Mouse (Mus musculus): ENCODE measurements around the gene Lce3e. TPM values are rescaled to one million over a fixed set of nuclear protein-coding genes. Genes with fewer than 3 reads are reported as not detected.

The Lce3e gene
- polyA plus RNA-seq (2016; fragmentation: Nextera tagmentation; extraction: Ambion mirVana): not detected in 2 replicates

DNA sequence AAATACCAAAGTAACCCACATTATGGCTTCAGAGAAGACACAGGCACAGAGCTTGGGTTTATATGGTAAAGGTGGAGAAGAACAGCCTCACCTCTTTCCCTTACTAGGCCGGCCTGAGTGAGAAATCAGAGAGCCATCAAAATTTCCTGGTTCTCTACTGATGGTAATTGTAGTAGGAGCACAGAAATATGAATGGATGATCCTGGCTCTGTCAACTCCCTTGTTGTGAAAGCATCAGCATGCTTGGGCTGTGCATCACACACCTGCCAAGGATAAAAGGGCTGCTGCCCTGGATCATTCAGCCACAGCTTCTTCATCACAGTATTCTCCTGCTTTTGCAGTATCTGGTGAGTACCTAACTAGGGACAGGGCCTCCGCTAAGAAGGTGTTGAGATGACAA is at the start of gene Lce3e:
Gene Lce3e (plus strand): TSS at position 301 of the 400 bp plus-strand sequence.
- H3K9ac ChIP-seq: no peak within 1 kb of the TSS
- H3K27ac ChIP-seq: no peak within 1 kb of the TSS
- WGBS (ENCODE audit: insufficient replicate concordance): 64% methylated on average over 2 of the region's 2 CpGs
- no peak within 1 kb of the TSS for H3K4me3 ChIP-seq
- no peaks in the 10 kb centered on the region for H3K27me3 ChIP-seq (replicated peaks)
- no peaks in the 10 kb centered on the region for H3K36me3 ChIP-seq
- no peaks in the 10 kb centered on the region for H3K9me3 ChIP-seq (replicated peaks)
- ATAC-seq: no peak
- H3K4me2 ChIP-seq: no peak within 1 kb of the TSS
- H3K4me1 ChIP-seq: no peaks in the 10 kb centered on the region

DNA sequence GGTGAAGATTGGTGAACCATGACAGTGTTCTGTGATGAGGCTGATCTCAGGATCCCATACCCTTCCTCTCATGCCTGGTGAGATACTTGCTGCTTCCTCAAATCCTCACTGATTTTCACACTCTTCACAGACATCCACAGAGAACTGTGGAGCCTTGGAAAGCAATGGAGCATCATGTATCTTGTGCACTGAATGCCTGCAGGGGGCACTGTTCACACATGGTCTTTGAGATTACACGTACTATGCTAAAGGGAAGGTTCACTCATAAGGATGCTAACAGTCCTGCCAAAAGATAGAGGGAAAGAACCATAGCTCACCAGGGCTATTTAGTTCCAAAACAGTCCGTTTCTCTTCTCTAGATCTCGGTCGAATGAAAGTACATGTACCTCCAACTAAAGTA is 46.5 kb upstream of the Lce3e start:
- H3K4me3 ChIP-seq: no peak overlapping the region
- no peaks in the 10 kb centered on the region for H3K4me1 ChIP-seq
- no peak overlapping the region for H3K27ac ChIP-seq
- no peaks in the 10 kb centered on the region for H3K9me3 ChIP-seq (replicated peaks)
- ATAC-seq: no peak
- WGBS (ENCODE audit: insufficient replicate concordance): 37% methylated on average over 4 of the region's 4 CpGs
- no peaks in the 10 kb centered on the region for H3K27me3 ChIP-seq (replicated peaks)
- H3K9ac ChIP-seq: no peak overlapping the region
- H3K36me3 ChIP-seq: no peaks in the 10 kb centered on the region
- H3K4me2 ChIP-seq: no peak overlapping the region

DNA sequence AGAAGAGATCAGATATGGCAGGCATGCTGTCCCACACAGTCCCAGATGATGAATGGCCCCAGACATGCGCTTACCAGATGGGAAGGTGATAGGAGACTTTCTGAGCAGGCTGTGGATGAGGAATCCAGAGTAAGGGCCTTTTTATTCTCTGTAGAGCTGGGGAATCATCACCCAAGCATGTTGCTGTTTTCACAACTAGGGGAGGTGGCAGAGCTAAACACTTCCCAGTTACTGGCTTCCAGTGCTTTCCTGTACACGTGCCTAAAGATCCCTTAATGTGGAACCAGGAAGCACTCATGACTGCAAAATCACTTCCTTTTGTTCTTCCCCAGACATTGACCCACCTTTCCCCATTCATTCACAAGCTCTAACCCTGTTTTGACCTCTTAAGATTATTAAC is 40.7 kb upstream of the Lce3e start, which contains the start of gene Lce3a:
Gene Lce3a (minus strand): TSS at position 101 of the 400 bp plus-strand sequence.
- H3K36me3 ChIP-seq: no peaks in the 10 kb centered on the region
- H3K27me3 ChIP-seq (replicated peaks): no peaks in the 10 kb centered on the region
- no peak within 1 kb of the TSS for H3K27ac ChIP-seq
- no peak within 1 kb of the TSS for H3K4me3 ChIP-seq
- no peak for ATAC-seq
- no peaks in the 10 kb centered on the region for H3K4me1 ChIP-seq
- 39% methylated on average over 2 of the region's 2 CpGs for WGBS (ENCODE audit: insufficient replicate concordance)
- no peak within 1 kb of the TSS for H3K4me2 ChIP-seq
- H3K9ac ChIP-seq: no peak within 1 kb of the TSS
- no peaks in the 10 kb centered on the region for H3K9me3 ChIP-seq (replicated peaks)

DNA sequence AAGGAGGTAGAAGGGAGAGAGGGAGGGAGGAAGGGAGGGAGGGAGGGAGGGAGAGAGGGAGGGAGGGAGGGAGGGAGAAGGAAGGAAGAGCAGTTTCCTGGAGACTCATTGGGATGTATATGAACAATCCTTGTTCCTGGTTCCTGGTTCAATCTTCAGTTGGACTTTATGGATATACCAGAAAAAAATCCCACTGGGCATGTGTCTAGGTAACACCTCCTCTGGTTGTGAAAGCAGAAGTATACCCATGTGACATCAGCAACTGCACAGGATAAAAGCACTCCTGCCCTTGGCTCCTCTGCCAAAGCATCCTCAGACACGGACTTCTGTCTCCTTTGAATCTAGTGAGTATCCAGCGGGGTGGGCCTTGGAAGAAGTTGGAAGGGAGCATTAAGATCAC is 34.2 kb upstream of the Lce3e start, which contains the start of gene Lce3b:
Gene Lce3b (plus strand): TSS at position 301 of the 400 bp plus-strand sequence.
- Histone ChIP-seq H3K27me3 (replicated peaks) (no peaks in the 10 kb centered on the region), H3K27ac (no peak within 1 kb of the TSS), H3K9ac (no peak within 1 kb of the TSS), H3K4me2 (no peak within 1 kb of the TSS), H3K36me3 (no peaks in the 10 kb centered on the region), H3K9me3 (replicated peaks) (no peaks in the 10 kb centered on the region), H3K4me3 (no peak within 1 kb of the TSS), H3K4me1 (no peaks in the 10 kb centered on the region)
- 35% methylated on average over 2 of the region's 2 CpGs for WGBS (ENCODE audit: insufficient replicate concordance)
- ATAC-seq: no peak

DNA sequence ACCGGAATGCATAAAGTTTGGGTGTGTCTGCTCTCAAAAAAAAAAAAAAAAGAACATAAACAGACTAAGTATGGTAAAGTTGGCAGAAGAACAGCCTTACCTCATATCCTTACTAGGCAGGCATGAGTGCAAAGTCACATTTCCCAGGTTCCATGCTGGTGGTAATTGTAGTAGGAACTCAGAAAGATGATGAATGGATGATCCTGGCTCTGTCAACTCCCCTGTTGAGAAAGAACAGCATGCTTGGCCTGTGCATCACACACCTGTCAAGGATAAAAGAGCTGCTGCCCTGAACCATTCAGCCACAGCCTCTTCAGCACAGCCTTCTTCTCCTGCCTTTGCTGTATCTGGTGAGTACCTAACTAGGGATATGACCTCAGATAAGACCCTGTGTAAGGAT is 22.7 kb upstream of the Lce3e start, which contains the start of gene Lce3c:
Gene Lce3c (plus strand): TSS at position 301 of the 400 bp plus-strand sequence.
- H3K27ac ChIP-seq: no peak within 1 kb of the TSS
- no peak for ATAC-seq
- H3K9ac ChIP-seq: no peak within 1 kb of the TSS
- 58% methylated on average over 1 of the region's 1 CpGs for WGBS (ENCODE audit: insufficient replicate concordance)
- H3K27me3 ChIP-seq (replicated peaks): no peaks in the 10 kb centered on the region
- H3K36me3 ChIP-seq: no peaks in the 10 kb centered on the region
- no peaks in the 10 kb centered on the region for H3K4me1 ChIP-seq
- H3K4me3 ChIP-seq: no peak within 1 kb of the TSS
- no peak within 1 kb of the TSS for H3K4me2 ChIP-seq
- no peaks in the 10 kb centered on the region for H3K9me3 ChIP-seq (replicated peaks)

DNA sequence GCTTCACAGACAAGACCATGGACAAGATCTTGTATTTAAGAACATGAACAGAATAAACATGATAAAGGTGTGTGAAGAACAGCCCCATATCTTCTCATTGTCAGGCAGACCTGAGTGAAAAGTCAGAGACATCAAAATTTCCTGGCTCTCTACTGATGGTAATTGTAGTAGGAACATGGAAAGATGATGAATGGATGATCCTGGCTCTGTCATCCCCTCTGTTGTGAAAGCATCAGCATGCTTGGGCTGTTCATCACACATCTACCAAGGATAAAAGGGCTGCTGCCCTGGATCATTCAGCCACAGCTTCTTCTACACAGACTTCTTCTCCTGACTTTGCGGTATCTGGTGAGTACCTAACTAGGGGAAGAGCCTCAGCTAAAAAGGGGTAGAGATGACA is 9.8 kb upstream of the Lce3e start, which contains the start of gene Lce3d:
Gene Lce3d (plus strand): TSS at position 301 of the 400 bp plus-strand sequence.
- Histone ChIP-seq H3K36me3 (no peaks in the 10 kb centered on the region), H3K4me2 (no peak within 1 kb of the TSS), H3K4me1 (no peaks in the 10 kb centered on the region), H3K9me3 (replicated peaks) (no peaks in the 10 kb centered on the region), H3K4me3 (no peak within 1 kb of the TSS), H3K27me3 (replicated peaks) (no peaks in the 10 kb centered on the region), H3K27ac (no peak within 1 kb of the TSS), H3K9ac (no peak within 1 kb of the TSS)
- no peak for ATAC-seq
- 83% methylated on average over 1 of the region's 1 CpGs for WGBS (ENCODE audit: insufficient replicate concordance)

DNA sequence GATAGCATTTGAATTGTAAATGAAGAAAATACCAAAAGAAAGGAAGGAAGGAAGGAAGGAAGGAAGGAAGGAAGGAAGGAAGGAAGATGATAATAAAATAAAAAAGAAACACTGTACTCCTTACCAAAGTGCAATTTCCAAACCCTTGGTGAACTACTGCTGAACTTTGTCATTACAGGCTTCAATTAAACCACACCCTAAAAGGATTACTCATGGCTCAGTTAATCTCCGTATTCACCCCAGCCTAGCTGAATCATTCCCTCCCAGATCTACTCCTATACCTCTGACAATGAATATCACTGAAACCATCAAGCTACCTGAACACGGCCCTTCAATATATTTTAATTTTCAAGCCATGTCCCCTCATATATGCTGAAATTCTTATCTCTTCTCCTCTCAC is 11.6 kb downstream of the Lce3e start:
- Histone ChIP-seq H3K4me1 (no peaks in the 10 kb centered on the region), H3K27ac (no peak overlapping the region), H3K4me2 (no peak overlapping the region), H3K27me3 (replicated peaks) (no peaks in the 10 kb centered on the region), H3K9me3 (replicated peaks) (no peaks in the 10 kb centered on the region), H3K4me3 (no peak overlapping the region), H3K9ac (no peak overlapping the region), H3K36me3 (no peaks in the 10 kb centered on the region)
- no peak for ATAC-seq
- WGBS (ENCODE audit: insufficient replicate concordance): 58% methylated on average over 2 of the region's 2 CpGs

DNA sequence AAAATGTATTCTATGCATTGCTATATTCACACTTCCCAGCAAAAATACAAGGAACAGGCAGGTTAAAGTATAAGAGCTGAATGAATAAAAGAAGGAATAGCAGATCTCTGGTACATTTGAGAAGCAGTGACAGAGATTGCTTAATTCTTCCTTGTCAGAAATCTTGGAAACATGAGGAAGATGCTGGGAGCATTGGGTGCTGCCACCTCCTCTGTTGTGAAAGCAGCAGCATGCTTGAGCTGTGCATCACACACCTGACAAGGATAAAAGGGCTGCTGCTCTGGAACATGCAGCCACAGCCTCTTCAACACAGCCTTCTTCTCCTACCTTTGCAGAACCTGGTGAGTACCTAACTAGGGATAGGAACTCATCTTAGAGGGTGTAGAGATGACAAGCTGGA is 25.1 kb downstream of the Lce3e start, which contains the start of gene Lce3f:
Gene Lce3f (plus strand): TSS at position 301 of the 400 bp plus-strand sequence.
- Histone ChIP-seq H3K9ac (no peak within 1 kb of the TSS), H3K4me3 (no peak within 1 kb of the TSS), H3K4me1 (no peaks in the 10 kb centered on the region), H3K27ac (no peak within 1 kb of the TSS), H3K4me2 (no peak within 1 kb of the TSS), H3K9me3 (replicated peaks) (no peaks in the 10 kb centered on the region), H3K27me3 (replicated peaks) (no peaks in the 10 kb centered on the region), H3K36me3 (no peaks in the 10 kb centered on the region)
- no peak for ATAC-seq

DNA sequence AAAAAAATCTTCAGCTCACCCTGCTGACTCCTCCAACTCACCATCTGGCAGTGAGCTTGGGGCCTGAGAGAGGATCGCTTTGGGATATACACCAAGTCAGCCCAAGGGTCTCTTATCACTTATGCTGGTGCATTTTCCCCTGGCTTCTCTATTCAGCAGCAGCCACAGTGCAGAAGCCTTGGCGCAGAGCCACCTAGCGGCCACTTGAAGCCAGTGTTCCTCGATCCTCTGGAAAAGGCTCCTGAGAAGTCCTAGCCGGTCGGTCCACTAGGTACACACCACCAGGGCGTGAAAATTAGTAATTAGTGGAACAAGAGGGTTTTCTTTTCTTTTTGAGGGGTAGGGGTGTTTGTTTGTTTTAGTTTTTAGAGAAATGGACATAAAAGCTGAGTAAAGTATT is 31.8 kb downstream of the Lce3e start:
- H3K4me2 ChIP-seq: no peak overlapping the region
- H3K4me1 ChIP-seq: no peaks in the 10 kb centered on the region
- no peak overlapping the region for H3K27ac ChIP-seq
- no peak overlapping the region for H3K9ac ChIP-seq
- ATAC-seq: peak; percentile 60
- no peaks in the 10 kb centered on the region for H3K9me3 ChIP-seq (replicated peaks)
- no peaks in the 10 kb centered on the region for H3K27me3 ChIP-seq (replicated peaks)
- no peak overlapping the region for H3K4me3 ChIP-seq
- 10% methylated on average over 7 of the region's 7 CpGs for whole genome bisulfite sequencing (ENCODE audit: insufficient replicate concordance)
- no peaks in the 10 kb centered on the region for H3K36me3 ChIP-seq

DNA sequence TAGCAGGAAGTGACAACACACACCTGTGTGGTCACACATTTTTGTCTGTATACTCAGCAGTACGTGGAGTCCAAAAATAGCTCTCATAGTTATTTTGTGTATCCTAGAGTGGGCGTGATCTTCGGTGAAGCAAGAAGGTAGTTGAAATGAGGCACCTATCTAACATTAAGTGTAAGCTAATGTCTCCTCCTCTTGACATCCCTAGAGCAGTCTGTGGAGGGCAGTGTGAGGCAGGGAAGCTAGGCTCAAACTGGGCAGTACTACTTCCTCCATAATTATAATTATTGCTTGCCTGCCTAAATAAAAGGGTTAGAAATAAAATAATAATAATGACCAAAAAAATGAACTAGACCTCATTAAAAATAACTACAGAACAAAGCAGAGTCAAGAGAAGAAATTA is 33.8 kb downstream of the Lce3e start:
- no peak overlapping the region for H3K27ac ChIP-seq
- H3K27me3 ChIP-seq (replicated peaks): no peaks in the 10 kb centered on the region
- H3K9me3 ChIP-seq (replicated peaks): no peaks in the 10 kb centered on the region
- no peaks in the 10 kb centered on the region for H3K4me1 ChIP-seq
- H3K36me3 ChIP-seq: no peaks in the 10 kb centered on the region
- H3K4me2 ChIP-seq: no peak overlapping the region
- H3K4me3 ChIP-seq: no peak overlapping the region
- no peak overlapping the region for H3K9ac ChIP-seq
- WGBS (ENCODE audit: insufficient replicate concordance): 63% methylated on average over 3 of the region's 3 CpGs
- ATAC-seq: no peak

DNA sequence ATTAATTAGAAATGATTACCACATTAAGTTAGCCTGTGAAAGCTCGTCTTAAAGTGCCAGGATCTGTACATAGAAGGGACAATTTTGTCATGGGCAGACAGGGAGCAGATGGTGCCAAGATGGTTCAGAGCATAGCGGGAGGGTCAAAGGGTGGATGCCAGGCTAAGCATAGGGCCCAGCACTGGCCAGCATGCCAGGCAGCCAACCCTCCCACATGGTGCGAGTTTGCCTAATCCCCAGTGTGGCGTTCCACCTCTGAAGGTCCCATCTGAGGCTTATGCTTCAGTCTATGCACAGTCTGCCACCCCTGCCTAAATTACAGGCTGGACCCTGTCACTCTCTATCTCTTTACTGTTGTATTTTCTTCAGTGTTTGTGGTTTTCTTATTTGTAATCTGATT is 36.0 kb downstream of the Lce3e start:
- WGBS (ENCODE audit: insufficient replicate concordance): 61% methylated on average over 4 of the region's 4 CpGs
- no peak for ATAC-seq
- H3K9ac ChIP-seq: no peak overlapping the region

DNA sequence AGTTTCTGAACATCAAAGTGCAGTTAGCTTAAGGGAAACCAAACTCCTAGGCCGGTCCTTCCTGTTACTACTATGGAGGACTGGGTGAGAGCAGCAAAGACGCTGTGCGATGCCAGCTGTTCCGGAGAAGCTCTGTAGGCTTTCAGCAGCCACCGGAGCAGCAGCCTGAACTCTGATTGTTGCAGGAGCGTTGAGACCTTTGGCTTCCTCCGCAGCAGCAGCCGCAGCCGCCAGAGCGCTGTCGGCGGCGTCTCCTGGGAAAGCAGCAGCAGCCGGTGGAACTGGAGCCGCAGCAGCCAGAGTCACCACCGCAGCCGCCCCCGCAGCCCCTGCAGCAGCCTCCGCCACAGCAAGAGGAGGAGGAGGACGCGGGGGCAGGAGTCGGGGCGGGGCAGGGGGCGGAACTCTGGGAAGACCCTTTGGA is 47.5 kb downstream of the Lce3e start:
- peak overlapping the region; percentile 57 for H3K4me2 ChIP-seq
- no peaks in the 10 kb centered on the region for H3K9me3 ChIP-seq (replicated peaks)
- 2% methylated on average over 24 of the region's 24 CpGs for WGBS (ENCODE audit: insufficient replicate concordance)
- H3K36me3 ChIP-seq: no peaks in the 10 kb centered on the region
- no peaks in the 10 kb centered on the region for H3K4me1 ChIP-seq
- ATAC-seq: no peak
- H3K9ac ChIP-seq: no peak overlapping the region; the same call in 1 of the 2 replicates
- H3K27me3 ChIP-seq (replicated peaks): peaks cover 23% of the 10 kb centered on the region
- peak overlapping the region; percentile 30 for H3K4me3 ChIP-seq
- H3K27ac ChIP-seq: no peak overlapping the region

More for the DNA sequence above, 36.0 kb downstream of the Lce3e start:
- Histone ChIP-seq H3K9me3 (replicated peaks) (no peaks in the 10 kb centered on the region), H3K27me3 (replicated peaks) (no peaks in the 10 kb centered on the region), H3K36me3 (no peaks in the 10 kb centered on the region), H3K27ac (no peak overlapping the region), H3K4me3 (no peak overlapping the region), H3K4me2 (no peak overlapping the region), H3K4me1 (no peaks in the 10 kb centered on the region)

DNA sequence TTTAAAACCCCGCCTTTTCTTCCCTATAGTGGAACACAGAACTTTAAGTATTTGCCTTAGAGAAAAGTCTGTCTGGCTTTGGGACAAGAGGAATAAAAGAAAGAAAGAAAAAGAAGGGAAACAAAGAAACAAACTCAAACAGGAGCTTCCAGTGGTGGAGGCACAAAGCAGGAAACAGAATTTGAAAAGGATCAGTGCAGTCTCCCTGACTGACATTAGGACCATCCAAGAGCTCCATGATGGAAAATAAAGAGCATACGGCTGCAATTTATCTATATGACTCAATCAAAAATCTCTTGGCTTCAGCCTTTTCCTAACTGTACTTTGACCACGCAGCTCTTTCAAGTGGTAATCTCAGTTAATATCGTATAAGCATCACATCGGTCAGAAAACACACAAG is 48.0 kb downstream of the Lce3e start:
- 32% methylated on average over 5 of the region's 5 CpGs for WGBS (ENCODE audit: insufficient replicate concordance)
- H3K4me3 ChIP-seq: peak overlapping the region; percentile 30
- no peak for ATAC-seq

More for the DNA sequence above, 48.0 kb downstream of the Lce3e start:
- Histone ChIP-seq H3K27ac (no peak overlapping the region), H3K4me2 (peak overlapping the region; percentile 57), H3K36me3 (no peaks in the 10 kb centered on the region), H3K4me1 (no peaks in the 10 kb centered on the region), H3K9me3 (replicated peaks) (no peaks in the 10 kb centered on the region), H3K27me3 (replicated peaks) (peaks cover 23% of the 10 kb centered on the region), H3K9ac (no peak overlapping the region)
